Mouse (Mus musculus): ENCODE measurements around the gene Lhfpl3. TPM values are rescaled to one million over a fixed set of nuclear protein-coding genes. Genes with fewer than 3 reads are reported as not detected.

Gene Lhfpl3
- polyA plus RNA-seq, 1 experiment from 2014 or later: 1.1 TPM

Other genes starting within 250 kb of the Lhfpl3 start
- 46.7 and 48.2 TPM in 2 replicates for gene Orc5, start 195.6 kb upstream of the Lhfpl3 start, polyA plus RNA-seq (2014; fragmentation: Nextera tagmentation; extraction: Ambion mirVana)